Mouse (Mus musculus) stomach, postnatal 0 days (tissue): ENCODE measurements around the gene Creb5.

Source experiments
- CTCF ChIP-seq: IDR thresholded peaks from 2 replicates; pipeline ENCODE4 v1.5.1; 2016; ENCODE audit warnings: antibody characterized with exemption, low read depth, mild to moderate bottlenecking, moderate library complexity
- EP300 ChIP-seq: optimal IDR thresholded peaks from 2 replicates; pipeline ENCODE3; 2016; ENCODE audit warnings: antibody characterized with exemption

GRCm38 (mm10) chr6:53733999-53734398, 446.9 kb downstream of the Creb5 start:
- TF ChIP-seq CTCF (no peak), EP300 (no peak)
